Mouse (Mus musculus) kidney, adult 2 months (tissue): ENCODE data around the gene Atg10.

ENCODE experiments used
- CTCF ChIP-seq: fragments of 200-500 bp; conservative IDR thresholded peaks from 2 replicates; pipeline ENCODE4 v1.5.1; 2011; ENCODE audit warnings: low read depth, mild to moderate bottlenecking, control low read depth, low read length, moderate library complexity, mixed read lengths; ENCODE audit not compliant: insufficient read depth, insufficient read length
- POLR2A ChIP-seq: fragments of 200-500 bp; IDR thresholded peaks from one replicate; pipeline ENCODE4 v1.6.1; 2011; ENCODE audit warnings: low read depth, low read length, control low read depth

- no peak for TF ChIP-seq CTCF
- TF ChIP-seq POLR2A = no peak
These were observed 235.5 kb downstream of the Atg10 start for GRCm38 (mm10) chr13:90988226-90988625.
